Mouse (Mus musculus) testis, adult 2 months (tissue): ENCODE measurements around the gene Bpnt1.

Source experiments
- CTCF ChIP-seq: fragments of 200-500 bp; IDR thresholded peaks from 2 replicates; pipeline ENCODE4 v1.5.1; 2012; ENCODE audit warnings: low read depth, mild to moderate bottlenecking, inconsistent platforms, low read length, moderate library complexity; ENCODE audit not compliant: control insufficient read depth, insufficient read depth, insufficient replicate concordance
- POLR2A ChIP-seq: fragments of 200-500 bp; IDR thresholded peaks from 2 replicates; pipeline ENCODE4 v1.6.1; 2012; ENCODE audit warnings: low read depth, mild to moderate bottlenecking, inconsistent platforms, low read length, moderate library complexity; ENCODE audit not compliant: control insufficient read depth

DNA sequence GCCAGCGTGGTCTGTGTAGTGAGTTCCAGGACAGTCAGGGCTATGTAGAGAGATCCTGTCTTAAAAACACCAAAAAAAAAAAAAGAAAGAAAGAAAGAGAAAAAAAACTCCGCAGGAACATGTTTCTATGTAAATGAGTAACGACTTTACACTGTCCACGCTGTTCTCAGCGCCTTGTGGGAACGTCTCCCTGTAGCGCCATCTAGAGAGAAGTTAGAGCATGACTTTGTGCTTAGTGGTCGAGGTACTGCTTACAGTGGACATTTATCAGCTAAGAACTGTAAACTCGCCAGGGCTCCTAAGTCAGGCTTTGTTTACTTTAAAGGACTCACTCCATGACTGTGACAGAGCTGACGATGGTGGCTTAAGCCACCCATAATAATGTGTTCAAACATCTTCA is 14.2 kb downstream of the Bpnt1 start:
- TF ChIP-seq CTCF (peak; percentile 14; the same call in 1 of the 2 replicates), POLR2A (no peak)
